Mouse (Mus musculus): ENCODE measurements around the gene Shank2.

The Shank2 gene

DNA sequence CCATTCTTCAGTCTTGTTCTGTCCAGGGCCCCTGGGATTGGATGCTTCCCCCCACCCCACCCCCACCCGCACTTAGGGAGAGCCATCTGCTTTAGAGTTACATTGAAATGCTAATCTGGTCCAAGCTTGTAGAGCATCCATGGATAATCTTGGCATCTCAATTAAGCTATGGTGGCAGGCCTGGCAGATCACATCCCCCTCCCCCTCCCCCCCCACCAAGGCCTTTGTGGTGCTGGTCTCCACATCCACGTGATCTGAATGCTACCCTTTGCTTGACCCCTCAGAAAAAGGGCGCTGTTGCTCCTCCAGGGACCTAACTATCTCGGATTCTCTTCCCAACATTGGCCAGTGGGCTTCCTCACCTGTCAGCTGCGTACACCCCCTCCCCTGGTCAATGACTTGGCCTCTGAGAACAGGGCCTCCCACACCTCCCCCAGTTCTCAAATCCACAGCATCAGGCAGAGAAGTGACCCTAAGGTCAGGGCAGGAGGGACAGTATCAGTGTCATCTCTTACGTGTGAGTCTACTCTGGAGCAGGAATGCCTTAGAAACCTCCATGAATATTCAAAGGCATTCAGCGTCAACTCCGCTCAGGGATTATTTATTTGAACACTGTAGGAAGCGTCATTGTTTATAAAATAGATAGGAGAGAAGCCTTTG lies 104.8 kb downstream of the Shank2 start:
- no peak for DNase-seq (ENCODE audit: low spot score)

DNA sequence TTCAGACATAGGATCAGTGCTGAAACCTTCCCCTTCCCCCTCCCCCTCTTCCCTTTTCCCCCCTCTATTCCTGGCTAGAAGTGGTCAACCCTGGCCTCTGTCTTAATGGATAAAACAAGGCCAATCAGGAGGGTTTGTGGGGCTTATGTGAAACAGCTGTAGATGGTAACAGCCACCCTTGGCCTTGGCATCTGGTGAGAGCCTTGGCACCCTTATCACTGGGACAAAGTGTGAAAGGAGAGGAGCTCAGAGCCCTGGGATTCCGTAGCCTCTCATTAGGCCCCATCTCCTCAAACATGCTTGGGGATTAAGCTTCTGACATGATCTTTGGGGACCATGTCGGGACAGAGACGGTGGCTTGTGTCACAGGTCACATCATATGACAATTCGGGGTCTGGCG lies 106.4 kb downstream of the Shank2 start:
- no peak for DNase-seq (ENCODE audit: low spot score)

- no peak for DNase-seq (ENCODE audit: low spot score)
These were observed 109.4 kb downstream of the Shank2 start for GRCm38 (mm10) chr7:144111026-144111604.

DNA sequence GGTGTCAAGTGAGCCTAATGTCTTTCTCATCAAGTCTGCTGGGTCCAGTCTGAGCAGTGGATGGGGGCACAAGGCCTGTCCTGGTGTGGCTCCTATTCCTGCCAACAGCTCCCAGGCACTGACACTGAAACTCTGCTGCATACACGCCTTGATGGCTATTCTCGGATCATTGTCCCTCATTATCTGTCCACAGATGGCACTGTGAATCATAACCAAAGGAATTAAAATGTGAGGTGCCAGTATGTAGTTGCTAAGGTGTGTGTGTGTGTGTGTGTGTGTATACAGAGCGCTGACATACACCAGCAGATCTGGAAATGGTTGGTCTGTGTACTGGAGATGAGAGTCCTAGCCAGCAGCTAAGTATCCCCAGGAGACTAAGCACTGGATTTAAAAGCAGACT lies 110.3 kb downstream of the Shank2 start:
- no peak for DNase-seq (ENCODE audit: low spot score)

- no peak for DNase-seq (ENCODE audit: low spot score)
These were observed 112.5 kb downstream of the Shank2 start for GRCm38 (mm10) chr7:144114230-144114629.

DNA sequence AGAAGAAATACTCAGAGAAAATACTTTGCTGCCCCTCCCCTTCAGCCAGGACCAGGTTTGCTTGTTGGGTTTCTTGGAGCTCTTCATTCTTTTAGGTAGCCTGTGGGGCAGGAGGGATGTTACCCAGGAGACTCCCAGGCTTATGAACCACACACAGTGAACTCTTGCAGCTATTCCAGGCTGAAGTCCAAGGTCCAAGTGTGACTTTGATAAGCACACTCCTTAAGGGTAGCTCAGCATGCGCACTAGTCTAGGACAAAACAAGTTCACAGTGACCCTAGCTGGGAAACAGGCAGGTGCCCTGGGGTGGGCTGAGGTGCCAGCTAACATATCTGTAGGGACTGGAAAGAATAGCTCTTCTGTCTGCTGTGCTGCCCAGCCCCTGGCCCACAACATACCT lies 117.8 kb downstream of the Shank2 start:
- DNase-seq (ENCODE audit: low spot score) = no peak

DNA sequence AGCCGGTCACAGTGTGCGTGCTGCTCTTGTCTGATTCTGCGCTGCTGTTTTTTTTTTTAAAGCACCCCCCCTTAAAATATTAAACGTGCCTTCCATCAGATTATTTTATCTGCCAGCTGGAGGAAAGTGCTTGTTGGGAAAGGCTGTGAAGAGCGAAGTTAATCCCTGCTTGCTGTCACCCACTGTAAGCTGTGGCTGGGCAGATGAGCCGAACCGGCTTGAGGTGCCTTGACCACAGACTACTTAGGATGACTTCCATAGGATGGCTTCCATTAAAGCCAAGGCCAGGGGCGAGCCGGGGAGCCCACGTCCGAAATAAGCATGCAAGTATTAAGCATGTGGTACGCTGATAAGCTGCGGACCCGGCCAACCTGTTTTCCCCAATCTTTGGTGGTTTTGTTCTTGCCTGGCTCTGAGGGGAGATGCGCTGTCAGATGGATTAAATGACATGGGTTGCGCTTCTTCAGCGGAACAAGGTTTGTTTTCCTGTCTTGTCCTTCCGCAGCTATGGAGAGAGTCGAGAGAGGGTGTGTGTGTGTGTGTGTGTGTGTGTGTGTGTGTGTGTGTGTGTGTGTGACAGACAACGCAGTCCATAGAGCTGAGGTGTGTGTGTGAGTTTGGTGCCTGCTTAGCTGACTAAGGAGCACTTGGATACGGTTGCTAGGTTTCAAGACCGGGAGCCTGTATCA lies 131.1 kb downstream of the Shank2 start:
- no peak for DNase-seq (ENCODE audit: low spot score)

- no peak for DNase-seq (ENCODE audit: low spot score)
These were observed 131.8 kb downstream of the Shank2 start for GRCm38 (mm10) chr7:144133388-144133998.

DNA sequence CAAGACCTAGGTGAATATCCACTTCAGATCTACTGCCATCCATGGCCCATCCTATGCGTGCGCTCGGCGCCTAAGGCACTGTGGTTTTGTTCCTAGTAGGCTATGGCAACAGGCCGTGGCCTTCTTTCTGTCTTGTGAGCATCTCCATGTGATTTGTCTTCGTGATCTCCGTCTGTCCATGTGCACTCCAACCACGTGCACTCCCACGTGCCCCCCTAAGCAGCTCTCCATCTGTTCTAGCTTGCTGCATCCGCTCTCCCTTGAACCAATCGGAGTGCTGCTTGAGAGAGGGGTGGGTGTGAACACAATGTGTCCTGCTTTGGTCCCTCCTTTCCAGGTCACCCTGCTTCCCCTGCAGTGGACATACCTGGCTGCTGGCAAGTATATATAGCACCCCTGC lies 133.0 kb downstream of the Shank2 start:
- no peak for DNase-seq (ENCODE audit: low spot score)

- DNase-seq (ENCODE audit: low spot score) = peak; percentile 15
These were observed 136.1 kb downstream of the Shank2 start for GRCm38 (mm10) chr7:144137827-144138226.

GRCm38 (mm10) chr7:144138476-144138875 lies 136.7 kb downstream of the Shank2 start:
- no peak for DNase-seq (ENCODE audit: low spot score)

DNA sequence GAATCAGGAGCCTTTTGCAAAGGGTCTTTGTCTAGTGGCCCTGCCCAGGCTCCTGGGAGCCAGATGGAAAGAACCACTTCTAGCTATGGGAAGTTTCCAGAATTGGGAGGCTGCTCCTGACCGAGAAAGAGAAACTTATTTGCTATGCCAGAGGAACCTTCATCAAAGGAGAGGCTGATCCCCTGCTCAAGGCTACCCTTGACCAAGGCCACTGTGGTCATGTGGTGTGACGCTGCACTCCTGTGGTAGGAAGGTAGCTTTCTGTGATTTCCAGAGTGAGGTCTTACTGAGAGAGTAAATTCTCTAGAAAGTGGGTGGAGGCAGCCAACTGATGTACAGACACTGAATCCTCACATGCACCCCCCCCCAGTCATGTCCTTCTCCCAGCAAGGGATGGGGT lies 138.0 kb downstream of the Shank2 start:
- DNase-seq (ENCODE audit: low spot score) = no peak

GRCm38 (mm10) chr7:144140470-144140869 lies 138.7 kb downstream of the Shank2 start:
- no peak for DNase-seq (ENCODE audit: low spot score)

DNA sequence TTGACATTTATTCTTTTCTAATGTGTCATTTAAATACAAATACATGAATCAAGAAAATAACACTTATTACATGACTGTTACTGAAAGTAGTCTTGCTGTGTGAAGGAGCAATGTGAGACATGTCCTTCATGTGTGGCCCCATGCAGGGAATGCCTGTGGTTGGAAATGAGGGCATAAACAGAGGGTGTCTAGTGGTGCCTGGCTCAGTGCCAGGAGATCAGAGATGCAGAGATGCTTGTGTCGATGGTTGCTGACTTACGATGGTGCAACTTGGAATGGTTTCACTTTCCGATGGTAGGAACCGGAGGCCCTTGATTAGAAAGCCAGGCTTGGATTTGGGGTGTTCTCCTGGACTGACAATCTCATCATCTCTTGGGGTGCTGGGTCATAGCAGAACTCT lies 140.3 kb downstream of the Shank2 start:
- no peak for DNase-seq (ENCODE audit: low spot score)

DNA sequence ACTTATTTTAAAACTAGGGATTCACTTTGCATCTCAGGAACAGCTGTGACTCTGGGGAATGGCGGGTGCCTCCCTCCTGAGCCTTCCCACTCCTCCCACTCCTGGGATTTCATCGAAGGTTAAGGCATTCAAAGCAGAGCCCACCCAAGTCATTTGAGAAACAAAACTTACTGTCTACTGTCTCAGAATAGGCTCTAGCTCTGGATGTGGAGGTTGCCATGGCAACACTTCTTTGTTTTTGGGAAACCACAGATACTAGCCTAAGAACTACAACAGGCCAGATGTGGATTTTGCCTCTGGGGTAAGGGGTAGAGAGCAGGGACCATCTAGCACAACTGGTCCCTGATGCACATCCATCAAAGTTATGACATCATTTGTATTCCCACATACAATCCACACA lies 142.2 kb downstream of the Shank2 start:
- DNase-seq (ENCODE audit: low spot score) = no peak

GRCm38 (mm10) chr7:144148111-144148510 lies 146.4 kb downstream of the Shank2 start:
- no peak for DNase-seq (ENCODE audit: low spot score)

DNA sequence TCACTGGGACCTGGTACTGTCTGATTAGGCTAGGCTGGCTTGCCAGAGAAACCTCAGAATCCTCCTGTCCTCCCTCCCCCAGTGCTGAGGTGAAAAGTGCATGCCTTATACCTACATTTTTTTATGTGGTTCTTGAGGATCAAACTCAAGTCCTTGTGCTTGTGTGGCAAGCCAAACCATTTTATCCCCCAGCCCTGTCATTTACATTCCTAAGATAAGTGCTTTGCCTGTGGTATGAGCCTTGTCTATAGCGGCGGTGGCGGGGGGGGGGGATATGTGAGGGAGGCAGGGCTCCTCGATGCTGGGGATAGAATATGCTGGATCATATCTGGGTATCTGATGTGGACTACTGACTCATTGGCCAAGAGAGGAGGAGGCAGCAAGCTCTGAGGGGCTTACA lies 151.4 kb downstream of the Shank2 start:
- no peak for DNase-seq (ENCODE audit: low spot score)

DNA sequence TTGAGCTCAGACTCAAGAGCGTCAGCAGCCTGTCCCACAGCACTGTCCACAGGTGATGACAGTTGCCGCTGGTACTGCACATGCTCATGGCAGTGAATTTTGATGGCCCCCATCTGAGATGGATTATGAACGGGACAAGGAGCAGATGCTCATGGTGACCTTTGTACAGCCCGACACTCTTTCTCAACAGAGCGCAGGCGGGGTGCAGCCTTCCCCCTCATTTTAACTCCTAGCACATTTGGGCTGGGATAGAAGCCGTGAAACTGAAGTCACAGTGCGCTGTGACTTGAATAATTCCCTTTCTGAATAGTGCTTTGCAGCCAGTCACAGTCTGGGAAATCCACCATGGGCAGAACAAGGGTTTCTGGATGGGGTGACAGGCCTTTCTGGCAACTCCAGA lies 152.0 kb downstream of the Shank2 start:
- DNase-seq (ENCODE audit: low spot score) = no peak

DNA sequence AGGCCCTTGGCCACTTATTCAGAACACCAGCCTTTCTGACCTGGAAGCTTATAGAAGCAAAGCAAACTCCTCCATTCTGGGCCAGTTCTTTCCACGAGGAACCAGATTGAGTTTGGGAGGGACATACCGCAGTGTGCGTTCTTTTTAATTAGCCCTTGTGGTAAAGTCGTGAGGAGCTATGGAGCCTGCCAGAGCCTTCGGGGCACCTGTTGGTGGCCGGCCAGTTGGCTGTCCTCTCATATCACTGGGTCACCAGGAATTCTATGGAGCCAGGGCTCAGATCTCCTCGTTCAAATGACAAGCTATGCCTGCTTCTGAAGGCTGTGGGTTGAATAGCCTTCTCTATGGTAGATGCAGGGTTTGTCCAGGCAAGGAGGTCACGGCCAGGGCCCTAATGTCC lies 156.2 kb downstream of the Shank2 start:
- DNase-seq (ENCODE audit: low spot score) = no peak

DNA sequence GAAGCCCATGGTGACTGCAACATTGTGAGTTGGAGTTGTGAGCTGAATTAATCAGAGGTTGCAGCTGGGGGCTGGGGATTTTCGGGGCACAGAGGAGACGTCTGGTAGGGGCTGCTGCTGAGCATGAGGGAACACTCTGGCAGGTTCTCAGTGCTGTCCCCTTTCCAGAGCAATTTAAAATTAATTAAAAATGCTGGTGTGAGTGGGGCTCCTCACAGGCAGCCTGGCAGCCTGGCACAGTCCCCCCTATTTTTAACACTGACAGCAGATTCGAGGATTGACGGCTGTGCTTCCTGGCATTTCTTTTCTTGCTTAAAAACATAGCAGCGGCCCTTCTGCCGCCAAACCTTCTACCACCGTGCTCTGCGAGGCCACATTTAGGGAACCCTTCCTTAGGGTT lies 157.8 kb downstream of the Shank2 start:
- no peak for DNase-seq (ENCODE audit: low spot score)

GRCm38 (mm10) chr7:144160066-144160465 lies 158.3 kb downstream of the Shank2 start:
- no peak for DNase-seq (ENCODE audit: low spot score)

- DNase-seq (ENCODE audit: low spot score) = no peak
These were observed 159.0 kb downstream of the Shank2 start for GRCm38 (mm10) chr7:144160646-144161249.

- no peak for DNase-seq (ENCODE audit: low spot score)
These were observed 168.5 kb downstream of the Shank2 start for GRCm38 (mm10) chr7:144170272-144170671.

Measured in lung, postnatal 25 days (tissue).